Mouse (Mus musculus): Measurements from ENCODE around the gene Sema4b. TPM values are rescaled to one million over a fixed set of nuclear protein-coding genes. Genes with fewer than 3 reads are reported as not detected.

Gene Sema4b
- polyA plus RNA-seq, 1 experiment from 2014 or later: 21.9 TPM

DNA sequence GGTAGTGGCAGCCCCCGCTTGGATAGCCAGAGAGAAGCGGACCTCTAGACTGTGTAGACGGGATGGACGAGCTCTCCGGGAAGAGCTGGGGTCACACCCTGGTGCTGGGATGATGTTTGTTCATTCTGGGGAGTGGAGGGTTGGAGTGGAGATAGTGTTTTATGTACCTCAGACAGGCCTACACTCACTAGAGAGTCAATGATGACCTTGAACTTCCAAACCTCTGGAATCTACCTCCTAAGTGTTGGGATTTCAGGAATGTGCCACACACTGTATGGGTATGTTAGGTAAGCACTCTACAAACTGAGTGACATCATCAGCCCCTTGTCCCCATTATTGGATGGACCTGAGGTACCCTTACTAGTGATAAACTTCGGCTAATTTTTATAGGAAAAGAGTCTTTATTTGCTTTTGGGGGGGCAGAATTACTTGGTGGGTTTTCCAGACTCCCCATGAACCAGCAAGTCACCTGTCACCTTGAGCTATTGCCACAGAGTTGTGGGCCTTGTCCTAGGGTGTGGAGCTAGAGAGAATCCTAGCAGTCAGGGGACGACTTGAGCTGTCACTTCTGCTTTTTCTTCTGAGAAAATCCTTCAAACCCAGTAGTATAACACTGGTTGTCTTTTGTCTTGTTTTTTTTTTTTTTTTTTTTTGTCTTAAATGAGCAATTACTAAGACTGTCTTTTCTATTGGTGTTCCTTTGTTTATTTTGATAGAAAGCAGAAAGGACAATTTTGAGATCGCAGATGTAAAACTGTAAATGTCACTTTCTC is 28.0 kb upstream of the Sema4b start:
- whole genome bisulfite sequencing: 76% methylated on average over 8 of the region's 8 CpGs
- no peaks in the 10 kb centered on the region for H3K36me3 ChIP-seq
- ATAC-seq (replicated peaks; ENCODE audit: low FRiP score): no peak

DNA sequence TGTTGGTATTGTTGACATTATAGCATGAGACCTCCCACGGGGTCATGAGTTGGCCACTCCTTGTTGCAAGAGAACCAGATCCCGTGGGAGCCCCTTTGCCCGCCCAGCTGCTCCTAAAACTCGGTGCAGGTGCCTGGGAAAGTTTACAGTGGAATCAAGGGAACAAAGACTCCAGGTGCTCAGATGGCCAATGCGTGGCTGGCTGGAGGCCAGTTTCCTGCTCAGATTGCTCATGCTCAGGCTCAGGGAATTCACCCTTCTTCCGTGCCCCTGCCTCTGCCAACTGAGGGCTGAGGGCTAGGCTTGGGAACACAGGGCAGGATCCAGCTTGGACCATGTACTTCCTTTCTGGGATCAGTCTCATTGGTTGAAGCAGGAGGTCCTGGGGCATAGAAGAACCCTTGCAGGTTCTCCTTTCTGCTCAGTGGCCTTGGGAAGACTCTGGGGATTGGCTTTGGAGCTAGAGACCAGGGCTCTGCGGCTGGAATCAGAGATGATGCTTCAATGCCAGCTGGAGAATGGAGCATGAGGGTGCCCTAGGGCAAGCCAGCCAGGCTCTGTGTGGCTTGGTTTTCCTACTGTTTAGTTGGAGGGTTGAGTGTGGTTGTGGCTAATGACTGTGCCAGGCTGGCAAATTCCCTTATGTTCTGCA is 26.2 kb upstream of the Sema4b start:
- Histone ChIP-seq H3K4me3 (replicated peaks) (no peak overlapping the region), H3K4me2 (peak overlapping the region; percentile 2; the same call in 1 of the 2 replicates), H3K4me1 (peaks cover 30% of the 10 kb centered on the region), H3K27ac (peak overlapping the region; percentile 76), H3K9ac (no peak overlapping the region), H3K27me3 (no peaks in the 10 kb centered on the region), H3K36me3 (no peaks in the 10 kb centered on the region), H3K9me3 (replicated peaks) (no peaks in the 10 kb centered on the region)
- peak; percentile 48 for ATAC-seq (replicated peaks; ENCODE audit: low FRiP score)
- 44% methylated on average over 7 of the region's 7 CpGs for WGBS

More for the DNA sequence above, 28.0 kb upstream of the Sema4b start:
- Histone ChIP-seq H3K27ac (no peak overlapping the region), H3K4me3 (replicated peaks) (no peak overlapping the region), H3K4me2 (no peak overlapping the region), H3K4me1 (peaks cover 30% of the 10 kb centered on the region), H3K9me3 (replicated peaks) (no peaks in the 10 kb centered on the region), H3K9ac (no peak overlapping the region), H3K27me3 (no peaks in the 10 kb centered on the region)

- peak; percentile 64 for ATAC-seq (replicated peaks; ENCODE audit: low FRiP score)
- Histone ChIP-seq H3K9me3 (replicated peaks) (no peaks in the 10 kb centered on the region), H3K9ac (no peak overlapping the region), H3K4me2 (peak overlapping the region; percentile 2; the same call in 1 of the 2 replicates), H3K4me1 (peaks cover 32% of the 10 kb centered on the region), H3K27ac (peak overlapping the region; percentile 76), H3K36me3 (no peaks in the 10 kb centered on the region), H3K4me3 (replicated peaks) (no peak overlapping the region), H3K27me3 (no peaks in the 10 kb centered on the region)
- WGBS: 38% methylated on average over 8 of the region's 8 CpGs
Measured at GRCm38 (mm10) chr7:80160945-80161306, 25.7 kb upstream of the Sema4b start.

- H3K27ac ChIP-seq: no peak overlapping the region
- no peak overlapping the region for H3K4me2 ChIP-seq
- peaks cover 26% of the 10 kb centered on the region for H3K4me1 ChIP-seq
- H3K27me3 ChIP-seq: no peaks in the 10 kb centered on the region
- no peak for ATAC-seq (replicated peaks; ENCODE audit: low FRiP score)
- no peaks in the 10 kb centered on the region for H3K36me3 ChIP-seq
- H3K4me3 ChIP-seq (replicated peaks): no peak overlapping the region
- WGBS: 85% methylated on average over 5 of the region's 5 CpGs
- H3K9me3 ChIP-seq (replicated peaks): no peaks in the 10 kb centered on the region
- H3K9ac ChIP-seq: no peak overlapping the region
Measured at GRCm38 (mm10) chr7:80165432-80165831, 21.2 kb upstream of the Sema4b start.

GRCm38 (mm10) chr7:80166740-80167139 is 19.9 kb upstream of the Sema4b start:
- ATAC-seq (replicated peaks; ENCODE audit: low FRiP score): peak; percentile 97
- WGBS: 41% methylated on average over 7 of the region's 7 CpGs
- H3K36me3 ChIP-seq: no peaks in the 10 kb centered on the region
- no peaks in the 10 kb centered on the region for H3K27me3 ChIP-seq
- H3K9ac ChIP-seq: no peak overlapping the region
- peaks cover 23% of the 10 kb centered on the region for H3K4me1 ChIP-seq
- H3K4me3 ChIP-seq (replicated peaks): no peak overlapping the region
- H3K9me3 ChIP-seq (replicated peaks): no peaks in the 10 kb centered on the region
- peak overlapping the region; percentile 51 for H3K27ac ChIP-seq
- H3K4me2 ChIP-seq: no peak overlapping the region

DNA sequence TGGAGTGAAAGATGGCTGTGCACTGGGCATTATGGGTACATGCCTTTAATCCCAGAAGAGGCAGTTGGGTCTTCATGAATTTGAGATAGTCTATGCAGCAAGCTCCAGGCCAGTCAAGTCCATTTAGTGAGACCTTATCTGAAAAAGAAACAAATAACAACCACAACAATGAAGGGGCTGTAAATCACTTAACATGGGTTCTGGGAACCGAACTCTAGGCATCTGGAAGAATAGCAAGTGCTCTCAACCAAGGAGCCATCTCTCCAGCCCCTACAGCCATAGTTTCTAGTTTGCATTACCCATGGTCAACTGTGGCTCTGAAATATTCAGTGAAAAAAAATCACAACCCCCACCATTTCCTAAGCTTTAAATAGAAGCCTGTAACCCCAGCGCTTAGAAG is 16.8 kb upstream of the Sema4b start:
- Histone ChIP-seq H3K4me3 (replicated peaks) (no peak overlapping the region), H3K27ac (no peak overlapping the region), H3K4me1 (peaks cover 34% of the 10 kb centered on the region), H3K9ac (no peak overlapping the region), H3K4me2 (no peak overlapping the region), H3K36me3 (no peaks in the 10 kb centered on the region), H3K9me3 (replicated peaks) (no peaks in the 10 kb centered on the region), H3K27me3 (no peaks in the 10 kb centered on the region)
- ATAC-seq (replicated peaks; ENCODE audit: low FRiP score): no peak
- 64% methylated on average over 2 of the region's 2 CpGs for WGBS

GRCm38 (mm10) chr7:80171345-80171744 is 15.3 kb upstream of the Sema4b start:
- Histone ChIP-seq H3K27ac (peak overlapping the region; percentile 34; the same call in 1 of the 2 replicates), H3K4me2 (no peak overlapping the region)

DNA sequence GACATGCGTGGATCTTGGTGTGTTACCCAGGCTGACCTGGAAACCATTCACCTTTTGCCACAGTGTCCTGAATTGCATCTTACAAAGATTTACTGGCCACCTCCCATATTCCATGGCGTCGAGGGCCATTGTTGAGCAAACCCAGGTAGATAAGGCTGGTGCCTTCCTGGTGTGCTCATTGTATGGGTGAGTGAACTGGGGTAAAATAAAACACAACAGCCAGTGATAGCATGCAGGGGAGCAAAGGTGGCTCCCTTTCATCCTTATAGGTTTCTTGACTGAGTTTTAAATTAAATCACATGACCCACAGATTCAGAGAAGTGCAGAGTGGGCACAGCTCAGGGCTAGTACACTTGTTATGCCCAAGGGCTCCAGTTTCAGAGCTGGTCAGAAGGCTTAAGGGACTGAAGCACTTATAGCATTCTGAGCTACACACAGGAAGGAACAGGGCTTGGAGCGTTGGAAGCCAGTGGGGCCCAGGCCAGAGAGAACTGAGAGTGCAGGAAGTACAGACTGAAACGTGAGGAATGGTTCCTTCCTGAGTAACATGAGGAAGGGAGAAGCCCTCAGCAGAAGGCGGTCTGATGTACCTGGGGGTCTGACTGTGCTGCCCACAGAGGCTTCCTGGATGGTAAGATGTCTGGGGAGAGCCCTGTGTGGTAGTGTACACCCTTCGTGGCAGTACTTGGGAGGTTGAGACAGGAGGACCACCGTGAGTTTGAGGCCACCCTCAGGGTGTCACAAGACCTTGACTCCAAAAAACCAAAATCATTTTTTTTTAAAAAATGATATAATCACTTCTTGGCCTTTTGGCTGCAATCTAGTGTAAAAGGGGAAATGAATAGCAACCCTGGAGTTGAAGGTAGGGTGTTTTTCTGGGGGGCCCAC is 14.3 kb upstream of the Sema4b start:
- no peak overlapping the region for H3K4me3 ChIP-seq (replicated peaks)
- WGBS: 58% methylated on average over 8 of the region's 8 CpGs
- H3K27me3 ChIP-seq: no peaks in the 10 kb centered on the region
- no peaks in the 10 kb centered on the region for H3K9me3 ChIP-seq (replicated peaks)
- ATAC-seq (replicated peaks; ENCODE audit: low FRiP score): no peak
- no peak overlapping the region for H3K9ac ChIP-seq
- H3K27ac ChIP-seq: 0 out of 2 replicates have a peak overlapping the region, but pooled peaks have one; percentile 14
- H3K4me2 ChIP-seq: no peak overlapping the region
- no peaks in the 10 kb centered on the region for H3K36me3 ChIP-seq
- H3K4me1 ChIP-seq: peaks cover 20% of the 10 kb centered on the region

More at GRCm38 (mm10) chr7:80171345-80171744, 15.3 kb upstream of the Sema4b start:
- H3K36me3 ChIP-seq: no peaks in the 10 kb centered on the region
- no peak overlapping the region for H3K4me3 ChIP-seq (replicated peaks)
- H3K27me3 ChIP-seq: no peaks in the 10 kb centered on the region
- ATAC-seq (replicated peaks; ENCODE audit: low FRiP score): 0 out of 2 replicates have a peak, but pooled peaks have one; percentile 30
- peaks cover 28% of the 10 kb centered on the region for H3K4me1 ChIP-seq
- H3K9me3 ChIP-seq (replicated peaks): no peaks in the 10 kb centered on the region
- no peak overlapping the region for H3K9ac ChIP-seq
- WGBS: 30% methylated on average over 8 of the region's 8 CpGs

DNA sequence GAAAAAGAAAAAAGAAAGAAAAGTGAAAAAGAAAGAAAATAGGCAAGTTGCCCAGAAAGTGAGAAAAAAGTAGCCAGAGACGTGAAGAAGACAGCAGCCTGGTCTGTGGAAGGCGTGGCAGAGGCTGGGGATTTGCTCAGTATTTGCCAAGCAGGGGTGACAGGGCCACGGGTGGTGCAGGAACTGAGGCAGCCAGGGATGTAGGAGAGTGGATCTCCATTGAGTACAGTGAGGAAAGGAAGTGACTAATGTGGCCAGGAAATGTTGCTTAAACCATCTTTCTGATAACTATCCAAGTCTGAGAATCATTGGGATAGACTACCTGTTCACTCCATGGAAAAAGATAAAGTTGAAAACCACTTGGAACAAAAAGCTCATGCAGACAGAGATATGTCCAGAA is 10.5 kb upstream of the Sema4b start:
- no peaks in the 10 kb centered on the region for H3K36me3 ChIP-seq
- no peaks in the 10 kb centered on the region for H3K9me3 ChIP-seq (replicated peaks)
- no peak for ATAC-seq (replicated peaks; ENCODE audit: low FRiP score)
- no peak overlapping the region for H3K9ac ChIP-seq
- 71% methylated on average over 3 of the region's 3 CpGs for WGBS
- no peak overlapping the region for H3K4me3 ChIP-seq (replicated peaks)
- no peak overlapping the region for H3K27ac ChIP-seq
- no peak overlapping the region for H3K4me2 ChIP-seq
- H3K27me3 ChIP-seq: no peaks in the 10 kb centered on the region
- peaks cover 17% of the 10 kb centered on the region for H3K4me1 ChIP-seq

DNA sequence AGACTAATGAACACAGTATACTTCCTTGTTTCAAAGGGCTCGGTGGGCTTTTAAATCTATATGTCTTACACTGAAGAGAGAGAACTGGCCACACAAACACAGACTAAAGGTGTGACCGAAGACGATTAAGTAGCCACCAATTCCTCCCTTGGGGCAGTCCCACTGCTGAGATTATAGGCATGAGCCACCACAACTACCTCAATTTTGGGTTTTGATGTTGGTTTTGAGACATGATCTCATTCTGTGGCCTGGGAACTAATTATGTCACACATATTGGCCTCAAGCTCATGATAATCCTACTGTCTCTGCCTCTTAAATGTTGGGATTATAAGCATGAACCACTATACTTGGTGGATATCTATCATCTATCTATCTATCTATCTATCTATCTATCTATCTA is 9.2 kb upstream of the Sema4b start:
- H3K9ac ChIP-seq: no peak overlapping the region
- H3K4me3 ChIP-seq (replicated peaks): no peak overlapping the region
- 91% methylated on average over 3 of the region's 3 CpGs for WGBS
- H3K27me3 ChIP-seq: no peaks in the 10 kb centered on the region
- H3K4me2 ChIP-seq: no peak overlapping the region
- H3K4me1 ChIP-seq: peaks cover 8% of the 10 kb centered on the region
- no peaks in the 10 kb centered on the region for H3K36me3 ChIP-seq
- ATAC-seq (replicated peaks; ENCODE audit: low FRiP score): no peak
- H3K27ac ChIP-seq: no peak overlapping the region
- H3K9me3 ChIP-seq (replicated peaks): no peaks in the 10 kb centered on the region

DNA sequence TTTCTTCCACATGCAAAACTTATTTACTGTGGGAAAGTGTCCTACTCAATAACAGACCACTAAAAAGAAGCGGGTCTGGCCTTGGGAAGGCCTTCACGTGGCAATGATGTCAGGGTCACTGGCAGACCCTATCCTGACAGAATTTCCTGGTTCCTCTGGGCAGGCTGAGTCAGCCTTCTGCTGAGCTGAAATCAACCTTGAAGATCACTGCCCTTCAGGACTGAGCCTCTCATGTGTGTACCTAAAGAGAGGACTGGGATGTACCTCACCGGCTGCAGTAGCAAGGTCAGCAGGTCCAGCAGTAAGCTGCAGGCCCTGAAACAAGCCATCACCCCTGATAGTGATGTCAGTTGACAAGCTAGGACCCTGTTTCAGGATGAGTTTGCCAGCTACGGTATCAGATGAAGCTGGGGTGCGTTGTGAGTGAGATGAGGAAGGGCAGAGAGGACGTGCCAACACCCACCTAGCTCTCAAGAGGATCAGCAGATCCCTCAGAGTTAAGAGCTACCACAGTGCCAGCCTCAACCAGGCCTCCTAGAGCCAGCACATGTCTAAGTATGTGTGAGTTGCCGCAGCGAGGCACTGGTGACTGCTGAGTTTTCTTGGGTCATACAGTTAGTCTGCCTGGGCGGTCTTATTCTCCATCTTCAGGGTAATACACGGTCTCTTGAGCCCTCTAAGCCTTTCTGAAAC is 8.5 kb upstream of the Sema4b start:
- no peak overlapping the region for H3K27ac ChIP-seq
- H3K9ac ChIP-seq: no peak overlapping the region
- H3K36me3 ChIP-seq: no peaks in the 10 kb centered on the region
- H3K9me3 ChIP-seq (replicated peaks): no peaks in the 10 kb centered on the region
- 92% methylated on average over 10 of the region's 10 CpGs for WGBS
- peaks cover 4% of the 10 kb centered on the region; the same call in 1 of the 2 replicates for H3K4me1 ChIP-seq
- no peak overlapping the region for H3K4me3 ChIP-seq (replicated peaks)
- H3K27me3 ChIP-seq: no peaks in the 10 kb centered on the region
- H3K4me2 ChIP-seq: no peak overlapping the region
- no peak for ATAC-seq (replicated peaks; ENCODE audit: low FRiP score)
